Mouse (Mus musculus): ENCODE results near the gene Tef.

Tef gene

GRCm38 (mm10) chr15:81848301-81848700, 46.1 kb downstream of the Tef start:
- no peak for DNase-seq (ENCODE audit: low read depth, low spot score)

GRCm38 (mm10) chr15:81849104-81849503, 46.9 kb downstream of the Tef start:
- no peak for DNase-seq (ENCODE audit: low read depth, low spot score)

GRCm38 (mm10) chr15:81850718-81851117, 48.5 kb downstream of the Tef start:
- no peak for DNase-seq (ENCODE audit: low read depth, low spot score)

- no peak for DNase-seq (ENCODE audit: low read depth, low spot score)
Measured at GRCm38 (mm10) chr15:81851375-81851774, 49.2 kb downstream of the Tef start.

GRCm38 (mm10) chr15:81852411-81853000, 50.3 kb downstream of the Tef start:
- DNase-seq (ENCODE audit: low read depth, low spot score) = no peak

- DNase-seq (ENCODE audit: low read depth, low spot score) = no peak
Measured at GRCm38 (mm10) chr15:81853081-81853480, 50.9 kb downstream of the Tef start.

GRCm38 (mm10) chr15:81856030-81856790, 54.0 kb downstream of the Tef start:
- peak; percentile 94 for DNase-seq (ENCODE audit: low read depth, low spot score)

- DNase-seq (ENCODE audit: low read depth, low spot score) = no peak
Measured at GRCm38 (mm10) chr15:81856938-81857723, 54.9 kb downstream of the Tef start.

GRCm38 (mm10) chr15:81857724-81858116, 55.5 kb downstream of the Tef start:
- DNase-seq (ENCODE audit: low read depth, low spot score) = no peak

GRCm38 (mm10) chr15:81858138-81858516, 55.9 kb downstream of the Tef start:
- peak; percentile 89 for DNase-seq (ENCODE audit: low read depth, low spot score)

- no peak for DNase-seq (ENCODE audit: low read depth, low spot score)
Measured at GRCm38 (mm10) chr15:81858517-81859329, 56.5 kb downstream of the Tef start, which contains the start of gene Tob2. Tob2 (minus strand) TSS chr15:81858796.

GRCm38 (mm10) chr15:81859330-81860255, 57.4 kb downstream of the Tef start:
- DNase-seq (ENCODE audit: low read depth, low spot score) = peak; percentile 99

- DNase-seq (ENCODE audit: low read depth, low spot score) = no peak
Measured at GRCm38 (mm10) chr15:81860471-81861135, 58.4 kb downstream of the Tef start.

- no peak for DNase-seq (ENCODE audit: low read depth, low spot score)
Measured at GRCm38 (mm10) chr15:81864238-81864637, 62.0 kb downstream of the Tef start.

GRCm38 (mm10) chr15:81869985-81870384, 67.8 kb downstream of the Tef start:
- no peak for DNase-seq (ENCODE audit: low read depth, low spot score)

GRCm38 (mm10) chr15:81871604-81872261, 69.5 kb downstream of the Tef start, which contains the start of gene Phf5a:
Phf5a (minus strand) TSS chr15:81871911.
- peak; percentile 98 for DNase-seq (ENCODE audit: low read depth, low spot score)

- peak; percentile 97 for DNase-seq (ENCODE audit: low read depth, low spot score)
Measured at GRCm38 (mm10) chr15:81872262-81873136, 70.3 kb downstream of the Tef start, which contains the start of gene Aco2. Aco2 (plus strand) TSS chr15:81872309.

All from telencephalon, adult 2 months (tissue).